Mouse (Mus musculus) left cerebral cortex, adult 18-20 months (tissue): ENCODE results near the gene Rb1. TPM values are rescaled to one million over a fixed set of nuclear protein-coding genes. Genes with fewer than 3 reads are reported as not detected.

ENCODE experiments used
- DNase-seq, 2 experiments: peaks; one replicate each; pipeline ENCODE4 v3.0.0; 2021 to 2022; ENCODE audit warnings: low spot score in 2 of 2, mixed read lengths in 1 of 2
- microRNA-seq, 2 experiments: library from miRNA; unstranded; fragments of <30 nt; microRNA quantifications; one replicate each; pipeline ENCODE4 v1.2.0; 2021
- total RNA-seq, 2 experiments: library from RNA; stranded (reverse); gene quantifications; 2 replicates each; pipeline ENCODE4 v1.2.3; 2021

Rb1 gene
- total RNA-seq, 2 experiments from 2014 or later: 28.9 to 30.1 TPM

DNA sequence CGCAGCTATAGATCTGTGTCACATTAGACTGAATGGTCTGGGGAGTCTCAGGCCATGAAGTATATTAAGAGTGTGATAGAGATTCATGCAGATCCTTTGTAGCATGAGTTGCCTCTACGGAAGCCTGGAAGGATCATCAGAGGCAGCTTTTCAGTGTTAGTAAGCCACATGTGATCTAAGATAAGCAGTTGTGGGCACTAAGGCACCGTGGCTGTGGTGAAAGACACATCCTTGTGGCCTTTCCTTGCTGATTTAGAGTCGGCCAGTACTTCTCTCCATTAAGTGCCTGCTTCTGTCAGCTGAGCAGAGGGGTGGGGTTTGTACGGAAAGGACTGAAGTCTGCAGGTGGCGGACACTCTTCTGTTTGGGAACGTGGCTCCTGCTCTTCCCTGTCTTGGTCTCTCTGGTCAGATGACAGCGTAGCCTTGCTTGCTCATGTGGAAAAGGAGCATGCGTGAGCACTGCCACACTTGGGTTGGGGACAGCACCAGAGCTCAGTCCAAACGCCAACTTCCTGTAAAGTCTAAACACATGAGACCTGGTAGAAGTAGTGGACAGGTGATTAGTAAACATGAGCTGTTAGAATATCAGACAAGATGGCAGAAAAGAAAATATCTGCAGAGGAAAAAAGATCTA is 162.1 kb downstream of the Rb1 start:
- DNase-seq: no peak

DNA sequence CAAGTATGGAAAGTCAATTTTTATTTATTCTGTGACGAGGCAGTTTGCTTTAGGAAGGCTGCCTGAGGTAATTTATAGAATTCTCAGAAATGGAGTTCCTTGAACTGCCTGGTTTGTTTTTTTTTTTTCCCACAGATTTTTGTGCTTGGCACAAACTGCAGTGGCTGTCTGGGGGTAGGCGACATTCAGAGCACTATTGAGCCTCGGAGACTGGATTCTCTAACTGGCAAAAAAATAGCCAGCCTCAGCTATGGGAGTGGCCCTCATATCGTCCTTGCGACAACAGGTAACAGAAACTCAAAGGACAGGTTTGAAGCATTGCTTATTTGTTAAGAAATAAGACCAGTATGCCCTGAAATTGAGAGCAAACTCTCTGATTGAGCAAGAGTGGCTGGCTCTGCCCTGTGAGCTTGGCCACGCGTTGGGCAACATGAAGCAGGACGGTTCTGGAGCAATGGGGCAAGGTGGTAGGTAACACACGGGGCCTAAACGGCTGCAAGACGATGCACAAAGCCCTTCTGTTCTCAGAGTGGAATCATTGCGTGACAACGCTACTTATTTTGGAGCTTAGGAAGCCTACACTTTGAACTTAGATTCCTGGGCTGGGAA is 163.3 kb downstream of the Rb1 start:
- DNase-seq: no peak

DNA sequence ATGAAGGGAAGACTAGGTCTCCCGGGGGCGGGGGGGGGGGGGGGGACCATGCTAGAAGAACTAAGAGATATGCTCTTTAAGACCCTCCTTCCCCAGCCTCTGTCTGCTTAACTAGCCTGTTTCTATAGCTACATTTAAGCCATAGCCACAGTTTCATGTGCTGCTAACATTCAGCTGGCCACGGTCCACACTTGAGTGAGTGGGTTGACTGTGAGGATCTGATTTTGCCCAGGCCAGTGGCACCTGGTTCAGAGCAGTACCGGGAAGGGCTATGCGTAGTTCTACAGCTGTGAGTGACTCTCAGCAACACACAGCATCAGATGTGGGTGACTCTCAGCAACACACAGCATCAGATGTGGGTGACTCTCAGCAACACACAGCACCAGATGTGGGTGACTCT is 164.3 kb downstream of the Rb1 start:
- DNase-seq: peak in 1 of 2 experiments; percentile 38

DNA sequence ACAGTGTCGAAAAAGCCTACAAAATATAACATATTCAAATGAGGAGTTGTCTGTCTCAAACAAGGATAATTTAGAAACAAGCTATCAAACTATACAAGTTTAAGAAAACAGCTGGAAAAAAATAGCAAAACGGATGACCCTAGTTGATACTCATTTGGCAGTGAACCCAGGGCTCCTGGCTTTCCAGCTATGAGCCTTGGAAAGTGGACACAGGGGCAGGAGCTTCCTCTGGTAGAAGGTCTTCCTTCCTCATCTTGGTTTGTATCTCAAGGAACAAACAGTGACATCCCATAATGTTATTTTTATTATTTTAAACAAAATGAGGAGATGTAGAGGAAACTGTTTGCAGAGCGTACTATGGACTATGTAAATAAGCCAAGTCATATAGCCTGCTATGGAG is 177.5 kb downstream of the Rb1 start:
- no peak for DNase-seq

DNA sequence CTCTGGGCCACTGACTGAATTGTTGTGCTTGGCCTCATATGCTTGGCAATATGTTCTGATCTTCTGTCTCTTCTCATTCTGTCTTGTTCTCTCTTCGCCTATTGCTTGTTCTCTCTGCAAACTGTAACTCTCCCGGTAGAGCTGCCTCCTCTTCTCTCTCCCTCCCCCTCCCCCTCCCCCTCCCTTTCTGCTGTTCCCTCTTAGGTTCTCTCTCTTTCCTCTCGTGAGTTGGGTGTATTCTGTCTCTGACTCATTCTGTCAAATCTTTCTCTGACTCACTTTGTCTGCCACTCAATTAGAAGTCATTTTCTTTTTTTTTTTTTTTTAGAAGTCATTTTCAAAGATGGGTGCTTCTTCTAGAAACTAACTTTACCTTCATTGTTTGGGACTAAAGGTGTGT is 178.9 kb downstream of the Rb1 start:
- no peak for DNase-seq

DNA sequence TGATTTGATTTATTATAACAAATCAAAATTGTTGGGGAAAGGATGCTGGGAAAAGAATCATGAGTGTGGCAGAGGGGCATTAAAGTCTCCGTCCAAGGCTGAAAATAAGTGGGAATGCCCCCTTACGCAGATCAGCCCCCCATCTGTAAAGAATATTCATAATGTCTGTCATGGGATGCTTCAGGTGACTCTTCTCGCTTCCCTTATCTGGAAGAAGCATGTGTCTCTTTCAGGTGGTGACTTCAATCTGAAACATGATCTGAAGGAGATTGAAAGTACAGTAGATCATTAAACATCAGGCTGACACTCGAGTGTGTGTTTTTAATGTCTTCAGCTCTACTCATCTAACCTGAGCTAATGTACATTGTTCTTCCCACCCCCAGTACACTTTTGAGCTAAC is 180.1 kb downstream of the Rb1 start:
- DNase-seq: no peak

DNA sequence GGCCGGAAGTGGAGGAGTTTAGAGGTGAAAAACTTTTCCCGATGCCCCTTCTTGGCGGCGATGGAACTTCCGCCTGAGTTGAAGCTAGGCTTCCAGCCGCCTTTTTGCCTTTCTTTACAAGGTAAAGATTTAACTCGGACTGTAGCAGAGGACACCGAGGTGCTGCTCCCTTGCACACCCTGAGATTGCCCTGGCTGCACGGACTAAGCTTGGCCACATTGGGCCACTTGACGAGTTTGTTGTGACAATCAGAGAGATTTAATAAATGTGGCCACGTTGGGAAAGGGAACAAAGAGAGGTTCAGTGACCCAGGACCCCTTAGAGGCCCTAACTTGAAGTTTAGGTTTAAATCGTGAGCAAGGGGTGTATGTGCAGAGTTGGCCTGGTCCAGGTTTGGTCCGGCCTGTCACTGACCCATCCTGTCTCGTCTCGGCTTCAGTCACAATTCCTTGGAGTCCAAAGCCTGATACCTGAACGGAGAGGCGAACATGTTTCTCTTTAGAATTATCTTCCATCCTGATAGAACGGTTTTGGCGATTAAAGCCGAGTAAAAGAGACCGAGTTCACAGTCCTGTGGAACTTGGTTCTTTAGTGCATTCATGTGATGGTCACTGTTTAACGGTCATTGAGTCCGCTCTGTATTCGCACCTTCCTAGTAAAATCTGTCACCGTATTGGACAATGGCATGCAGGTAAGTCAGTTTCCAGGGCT is 181.8 kb downstream of the Rb1 start:
- DNase-seq: no peak

DNA sequence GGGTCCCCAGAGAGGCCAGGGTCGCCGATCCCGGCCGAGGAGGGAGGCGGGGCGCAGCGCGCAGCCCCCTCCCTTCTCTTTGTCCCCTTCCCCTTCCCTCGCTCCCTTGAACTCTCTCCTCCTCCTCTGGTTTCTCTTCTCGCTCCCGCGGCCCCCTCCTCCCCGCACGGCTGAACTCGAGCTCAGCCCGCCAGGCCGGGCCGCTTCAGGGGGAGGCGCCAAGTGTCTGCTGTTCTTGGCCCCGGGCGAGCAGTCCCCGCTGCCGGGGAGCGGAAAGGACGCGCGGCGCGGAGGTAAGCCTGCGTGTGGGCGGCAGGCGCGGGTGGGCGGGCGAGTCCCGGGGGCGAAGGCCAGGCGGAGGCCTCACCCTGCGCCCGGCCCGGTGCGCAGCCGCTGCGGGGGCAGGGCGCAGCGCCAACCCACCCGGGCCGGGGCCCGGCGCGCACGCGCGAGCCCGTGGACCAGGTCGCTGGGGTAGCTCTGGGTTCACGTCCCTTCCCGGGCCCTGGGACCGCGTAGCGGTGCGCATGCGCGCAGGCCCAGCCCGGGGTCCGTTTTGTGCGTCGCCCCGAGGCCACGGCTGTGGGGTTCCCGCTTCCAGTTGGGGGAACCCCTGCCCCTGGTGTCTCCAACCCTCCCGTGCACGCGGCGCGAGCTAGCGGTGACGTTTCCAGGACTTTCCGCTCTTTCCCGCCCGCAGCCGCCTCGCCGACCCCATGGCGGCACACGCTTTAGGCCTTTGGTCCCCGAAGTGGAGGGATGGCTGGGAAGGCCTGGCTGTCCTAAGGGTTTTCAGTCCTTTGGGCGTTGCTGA is 182.5 kb downstream of the Rb1 start:
- peak; percentile 62 to 81 for DNase-seq

DNA sequence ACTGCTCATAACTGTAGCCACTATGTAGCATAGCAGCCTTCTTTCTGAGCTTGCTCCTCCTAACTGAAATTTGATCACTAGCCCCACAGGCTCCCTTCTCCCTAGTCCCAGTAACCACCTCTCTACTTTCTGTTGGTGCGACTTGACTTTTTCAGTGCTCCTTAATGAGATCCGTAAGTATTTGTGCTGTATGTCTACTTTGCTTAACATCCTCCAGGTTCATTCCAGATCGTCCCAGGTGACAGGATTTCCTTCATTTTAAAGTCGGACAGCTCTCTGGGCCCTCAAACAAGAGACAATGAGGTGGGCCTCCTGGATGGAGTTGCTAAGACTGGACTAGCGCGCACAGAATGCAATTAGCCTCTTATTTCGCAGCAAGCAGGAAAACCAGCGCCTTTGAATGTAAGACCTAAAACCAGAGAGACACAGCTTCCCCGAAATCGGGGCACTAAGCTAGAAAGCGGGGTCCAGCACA is 183.2 kb downstream of the Rb1 start:
- peak in 1 of 2 experiments; percentile 20 for DNase-seq

DNA sequence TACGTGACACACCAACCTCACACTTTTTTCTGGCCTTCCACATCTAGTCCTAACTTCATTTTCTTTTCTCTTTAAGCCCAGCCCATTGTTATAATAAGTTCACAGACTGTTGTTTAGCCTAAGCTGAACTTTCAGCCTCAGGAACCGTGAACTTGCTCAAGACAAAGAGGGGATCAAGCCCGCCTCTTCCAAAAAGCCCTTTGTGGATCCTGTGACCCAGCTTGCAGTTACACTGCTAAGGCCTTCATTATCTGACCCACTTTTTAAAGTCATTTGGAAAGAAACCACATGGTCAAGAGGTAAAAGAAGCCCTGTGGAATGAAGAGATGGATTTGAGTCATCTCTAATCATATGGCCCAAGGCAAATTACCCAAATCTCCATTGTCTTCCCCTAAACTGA is 183.8 kb downstream of the Rb1 start:
- DNase-seq: no peak

DNA sequence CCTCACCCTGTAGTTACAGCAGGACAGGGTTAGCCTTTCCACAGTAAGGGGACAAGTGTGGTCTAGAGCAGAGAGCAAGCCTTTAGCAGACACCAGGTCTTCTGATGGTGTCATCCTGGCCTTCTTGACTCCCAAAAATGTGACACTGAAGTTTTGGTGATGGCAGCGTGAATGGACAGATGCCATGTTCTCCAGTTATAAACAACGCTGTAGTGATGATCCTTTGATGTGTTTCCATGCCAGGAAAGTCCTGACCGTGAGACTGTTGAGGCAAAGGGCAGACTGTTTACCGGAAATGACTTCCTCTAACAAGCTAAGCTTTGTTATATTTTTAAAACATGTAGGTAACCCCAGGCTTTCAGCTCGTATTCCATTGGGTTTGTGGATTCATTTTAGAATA is 185.8 kb downstream of the Rb1 start:
- DNase-seq: no peak

DNA sequence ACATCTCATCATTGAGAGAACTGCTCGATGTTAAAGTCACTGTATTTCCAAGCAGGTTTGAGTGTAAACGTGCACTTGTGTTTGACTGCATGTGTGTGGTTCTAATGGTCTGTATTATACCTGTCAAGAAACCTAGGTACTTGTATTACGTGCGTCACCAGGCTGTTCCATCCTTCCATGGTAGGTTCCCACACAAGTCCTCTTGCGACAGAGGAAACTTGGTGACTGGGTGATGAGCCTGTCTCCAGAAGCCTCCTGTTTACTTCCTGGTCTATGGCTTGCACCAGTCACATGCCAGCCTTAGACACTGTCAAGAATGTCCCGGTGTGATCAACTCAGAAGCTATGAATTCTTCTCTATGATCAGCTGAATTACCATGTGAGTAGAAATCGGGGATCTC is 187.1 kb downstream of the Rb1 start:
- no peak for DNase-seq

DNA sequence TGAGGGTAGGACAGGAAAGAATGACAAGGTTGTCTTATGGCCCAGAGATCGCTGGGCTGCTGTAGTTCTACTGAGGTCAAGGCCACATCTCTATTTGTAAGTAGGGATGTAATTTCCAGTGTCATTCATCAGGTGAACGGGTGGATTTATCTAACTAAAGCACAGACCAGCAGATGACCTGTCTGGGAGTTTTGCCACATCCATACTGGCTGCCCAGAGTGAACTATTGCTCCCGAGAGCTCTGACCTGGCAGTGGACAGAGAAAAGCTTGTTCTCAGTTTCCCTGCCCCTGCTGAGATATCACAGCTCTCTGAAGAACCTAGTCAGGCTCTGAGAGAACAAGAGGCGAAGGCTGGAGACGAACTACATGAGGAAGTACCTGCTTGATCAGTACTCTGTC is 188.4 kb downstream of the Rb1 start:
- DNase-seq: no peak

Small RNA genes within 50 kb of the gene (microRNA-seq; reads per million reads assigned to microRNA genes)
- 0 reads per million in 2 experiments for gene Mir687

Other genes with a start within 250 kb of the Rb1 start
- gene Rcbtb2, start 202.8 kb downstream of the Rb1 start, total RNA-seq: 10 to 100 TPM; 20.8 to 22.4 TPM
- 1 to 10 TPM in 1 of 2 experiments, under 1 TPM in 1; 0.96 to 1.0 TPM for gene Lpar6, start 87.9 kb downstream of the Rb1 start, total RNA-seq
- 100 to 1,000 TPM; 780 to 834 TPM for gene Itm2b, start 59.5 kb upstream of the Rb1 start, total RNA-seq
- gene Med4, start 184.2 kb upstream of the Rb1 start, total RNA-seq: 10 to 100 TPM; 28.3 to 32.3 TPM
- gene Sucla2, start 199.5 kb upstream of the Rb1 start, total RNA-seq: 100 to 1,000 TPM; 150 to 160 TPM
- 1 to 10 TPM; 5.0 to 5.9 TPM for gene Nudt15, start 222.4 kb upstream of the Rb1 start, total RNA-seq